Mouse (Mus musculus) ES-E14 (cell line): ENCODE data around the gene Hvcn1.

ENCODE experiments used
- CHD2 ChIP-seq: IDR thresholded peaks from 2 replicates; pipeline ENCODE4 v1.6.1; 2014; ENCODE audit warnings: mild to moderate bottlenecking, low read depth, low read length, inconsistent platforms
- HCFC1 ChIP-seq: IDR thresholded peaks from 2 replicates; pipeline ENCODE4 v1.6.1; 2012; ENCODE audit warnings: low read length, inconsistent platforms, borderline replicate concordance; ENCODE audit not compliant: insufficient read depth
- ZC3H11A ChIP-seq: IDR thresholded peaks from 2 replicates; pipeline ENCODE4 v1.6.1; 2012; ENCODE audit warnings: low read depth, mild to moderate bottlenecking, inconsistent platforms, low read length, borderline replicate concordance

DNA sequence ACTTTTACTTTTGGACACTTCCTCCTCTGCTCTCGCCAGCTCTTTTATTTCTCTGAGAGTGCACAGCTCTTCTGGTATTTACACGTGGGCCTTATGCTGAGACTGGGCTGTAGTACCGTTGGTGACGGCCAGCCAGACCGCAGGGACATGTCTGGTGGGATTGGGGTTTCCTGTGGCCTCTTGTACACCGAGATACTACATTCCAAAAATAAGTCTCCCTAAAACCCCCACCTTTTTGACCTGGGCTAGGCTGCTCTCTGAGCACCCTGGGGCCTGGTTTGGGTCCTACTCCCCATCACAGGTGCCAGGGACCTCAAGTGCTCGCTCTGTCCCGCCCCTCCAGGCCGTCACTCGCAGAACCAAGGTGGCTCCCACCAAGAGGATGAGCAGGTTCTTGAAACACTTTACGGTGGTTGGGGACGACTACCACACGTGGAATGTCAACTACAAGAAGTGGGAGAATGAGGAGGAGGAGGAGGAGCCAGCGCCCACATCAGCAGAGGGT is 26.5 kb downstream of the Hvcn1 start:
- TF ChIP-seq ZC3H11A (no peak), CHD2 (no peak), HCFC1 (no peak)
